Mouse (Mus musculus): ENCODE measurements around the gene 1700113H08Rik.

Gene 1700113H08Rik

DNA sequence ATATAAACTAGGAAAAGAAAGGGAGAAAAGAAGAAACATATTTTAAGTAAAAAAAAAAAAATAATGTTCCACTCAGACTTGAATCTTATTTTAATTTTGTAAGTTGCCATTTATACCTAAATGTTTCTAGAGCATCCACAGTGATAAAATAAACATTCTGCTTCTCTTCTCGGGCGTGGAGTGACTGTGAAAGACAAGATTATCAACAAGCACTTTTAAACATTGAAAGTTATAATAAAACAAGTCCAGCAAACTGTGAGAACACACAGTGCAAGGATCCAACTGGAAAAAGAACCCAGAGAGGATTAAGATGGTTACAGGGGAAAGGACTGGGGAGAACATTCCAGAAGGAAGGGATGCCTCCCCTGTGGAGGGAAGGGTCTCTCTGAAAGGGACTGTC, 155.0 kb downstream of the 1700113H08Rik start:
- no peak for DNase-seq

DNA sequence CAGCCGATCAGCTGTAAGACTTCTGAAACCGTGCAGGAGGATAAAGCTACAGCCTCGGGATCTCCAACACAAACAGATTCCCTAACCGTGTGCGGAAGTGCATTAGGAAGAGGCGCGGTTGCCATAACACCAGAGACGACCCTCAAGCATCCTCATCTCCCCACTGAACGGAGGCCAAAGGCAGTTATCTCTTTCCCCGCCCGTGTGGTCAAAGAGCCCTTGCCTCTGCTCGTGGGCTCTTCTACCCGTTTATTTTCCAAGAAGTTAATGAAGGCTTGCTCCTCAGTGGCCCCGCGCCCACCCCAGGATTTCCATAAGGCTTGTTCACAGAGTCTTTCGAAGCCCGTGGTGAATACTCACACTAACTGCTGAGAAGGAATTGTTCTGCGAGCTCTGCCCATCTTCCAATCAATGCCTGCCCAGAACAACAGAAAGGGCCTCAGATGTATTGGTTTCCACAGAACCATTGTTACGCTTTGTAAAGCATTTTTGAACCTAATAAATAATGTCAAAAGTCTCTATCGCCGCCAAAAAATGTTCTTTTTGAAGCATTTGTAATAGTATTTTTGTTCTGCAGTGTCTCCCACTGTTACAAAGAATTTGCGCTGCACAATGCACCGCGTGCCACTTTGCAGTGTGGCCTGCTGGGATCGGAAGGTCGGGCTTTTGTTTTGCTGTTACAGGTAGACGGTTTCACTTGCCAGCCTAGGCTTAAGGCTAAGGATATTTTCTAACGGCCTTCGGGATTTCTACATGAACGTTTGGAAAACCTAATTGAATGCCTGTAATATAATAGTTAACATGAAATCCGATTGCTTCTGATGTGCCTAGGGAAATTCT, 172.4 kb downstream of the 1700113H08Rik start:
- DNase-seq, result peak; percentile 17 to 29

DNA sequence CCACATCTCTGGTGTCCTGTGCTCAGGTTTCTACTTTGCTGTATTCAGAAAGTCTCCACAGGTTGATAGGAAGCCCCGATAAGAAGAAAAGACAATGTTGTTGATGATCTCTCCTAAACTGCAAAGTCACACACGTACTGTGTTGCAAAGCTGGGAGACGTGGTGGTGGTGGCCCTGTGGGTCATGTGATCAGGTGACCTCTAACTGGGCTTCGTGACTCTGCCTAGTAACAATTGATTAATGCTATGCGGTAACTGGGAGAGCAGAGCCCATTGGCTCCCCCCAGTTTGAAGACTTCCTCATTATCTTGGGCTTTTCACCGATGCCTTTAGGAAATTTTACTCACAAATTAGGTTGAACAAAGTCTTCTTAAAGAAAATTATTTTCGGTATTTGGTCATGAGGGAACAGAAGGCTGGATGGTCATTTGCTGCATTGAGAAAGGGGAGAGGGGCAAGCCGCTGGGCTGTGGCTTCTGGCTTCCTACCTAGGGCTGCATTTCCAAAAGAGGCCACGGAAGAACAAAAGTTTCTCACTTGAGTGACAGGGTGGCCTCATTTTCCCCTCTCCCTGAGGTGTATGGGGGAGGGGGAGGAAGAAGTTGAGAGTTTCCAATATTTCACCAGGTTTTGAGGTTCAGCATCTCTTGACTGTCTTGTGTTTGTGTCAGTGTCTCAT, 181.6 kb downstream of the 1700113H08Rik start:
- DNase-seq, result no peak

GRCm38 (mm10) chr10:87271724-87272123, 213.9 kb downstream of the 1700113H08Rik start:
- DNase-seq, result no peak

- no peak for DNase-seq
Measured at GRCm38 (mm10) chr10:87272133-87272622, 214.3 kb downstream of the 1700113H08Rik start.

DNA sequence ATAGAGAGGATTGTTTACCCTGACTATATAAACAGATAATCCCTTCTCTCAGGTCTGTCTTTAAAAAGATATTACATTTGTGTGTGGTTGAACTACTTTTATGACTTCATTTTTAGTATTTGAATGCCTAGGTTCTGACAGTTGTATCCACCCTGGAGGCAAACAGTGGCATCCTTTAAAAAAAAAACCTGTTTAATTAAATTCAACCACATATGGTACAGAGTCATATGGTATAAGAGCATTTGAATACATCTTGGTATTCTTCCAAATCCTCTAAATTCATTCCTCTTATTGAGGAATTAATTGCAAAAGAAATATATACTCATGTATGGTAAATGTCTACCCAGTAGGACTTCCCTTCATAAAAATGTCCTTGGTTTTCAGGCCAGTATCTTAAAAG, 217.2 kb downstream of the 1700113H08Rik start:
- no peak for DNase-seq
